Mouse (Mus musculus): ENCODE measurements around the gene Mylk4.

GRCm38 (mm10) chr13:32764448-32764847, 19.3 kb downstream of the Mylk4 start:
- no peak for TF ChIP-seq TAL1 (IDR thresholded peaks at IDR 0.05; ENCODE audit: low read length)
- no peak for TF ChIP-seq GATA1 (IDR thresholded peaks at IDR 0.05; ENCODE audit: low read length)
